Mouse (Mus musculus): ENCODE measurements around the gene Ap4s1.

DNA sequence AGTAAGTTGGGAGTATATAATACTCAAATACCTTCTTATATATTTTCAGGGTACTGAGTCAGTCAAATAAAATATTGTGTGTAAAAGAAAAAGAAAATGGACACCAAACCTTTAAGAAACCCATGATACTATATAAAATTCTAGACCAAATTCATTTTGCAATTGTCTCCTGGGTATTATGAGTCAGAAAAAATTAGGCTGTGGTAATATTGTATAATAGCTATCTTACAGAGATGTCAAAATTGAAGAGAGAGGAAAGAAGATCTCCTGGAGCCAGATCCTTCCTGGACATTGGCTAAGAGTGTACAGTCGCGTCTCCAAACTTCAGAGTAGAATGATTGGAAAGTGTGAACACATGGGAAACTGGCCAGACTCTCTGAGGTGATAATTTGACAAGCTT, 5.3 kb downstream of the Ap4s1 start:
- TF ChIP-seq CTCF (IDR thresholded peaks at IDR 0.05; ENCODE audit: control insufficient read depth, insufficient read depth, low read length) (no peak), POLR2A (IDR thresholded peaks at IDR 0.05; ENCODE audit: borderline replicate concordance, control insufficient read depth, low read depth, low read length) (no peak)
